Mouse (Mus musculus) thymus, postnatal 25 days (tissue): ENCODE data around the gene Ppp2r5e.
A peak's percentile ranks its signal among the peaks of the same experiment; 100 is the strongest.
"Not testable (repeated sequence)": the region's sequence is repeated elsewhere in the genome, so short reads cannot be mapped to it uniquely, and the experiment has no call there.

ENCODE experiments used
- DNase-seq: peaks from one replicate; pipeline ENCODE4 v3.0.0; 2022

Gene Ppp2r5e

GRCm38 (mm10) chr12:75482015-75482414 is 114.0 kb downstream of the Ppp2r5e start:
- DNase-seq = no peak

DNA sequence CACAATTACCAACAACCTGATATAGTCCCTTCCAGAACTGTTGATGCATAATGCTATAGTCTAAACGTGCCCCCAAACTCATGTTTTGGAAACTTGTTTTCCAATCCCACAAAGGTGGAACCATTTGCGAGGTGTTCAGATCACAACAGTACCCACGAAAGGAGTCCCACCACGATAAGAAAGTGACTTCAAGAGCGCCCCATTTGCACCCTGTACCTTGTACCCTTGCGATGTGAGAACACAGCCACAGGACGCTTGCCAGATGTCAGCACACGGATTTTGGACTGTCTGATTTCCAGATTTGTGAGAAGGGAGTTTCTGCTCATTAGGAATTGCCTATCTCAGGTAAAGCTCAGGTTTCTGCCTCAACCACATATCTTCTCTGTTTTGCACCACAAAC is 116.0 kb downstream of the Ppp2r5e start:
- no peak for DNase-seq

GRCm38 (mm10) chr12:75479375-75479898 is 116.6 kb downstream of the Ppp2r5e start:
- DNase-seq = no peak

DNA sequence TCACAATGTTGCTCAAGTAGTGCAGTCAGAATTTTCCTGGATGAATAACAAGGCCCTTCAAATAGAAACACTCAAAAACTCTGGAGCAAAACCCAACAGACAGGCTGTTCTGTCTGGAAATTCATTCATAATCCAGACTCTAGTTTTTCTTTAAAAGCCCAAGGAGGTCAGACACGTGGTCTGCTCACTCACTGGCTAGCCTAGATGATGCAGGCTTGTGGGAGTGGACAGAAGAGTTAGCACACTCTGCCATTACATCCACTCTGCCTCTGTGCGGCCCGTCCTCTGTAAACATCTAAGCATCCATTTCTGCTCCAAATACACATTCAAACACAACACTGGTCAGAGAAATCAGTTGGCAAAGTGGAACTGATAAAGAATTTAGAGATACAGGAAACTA is 117.4 kb downstream of the Ppp2r5e start:
- DNase-seq = no peak

- DNase-seq = no peak
These were observed 117.9 kb downstream of the Ppp2r5e start for GRCm38 (mm10) chr12:75478117-75478516.

DNA sequence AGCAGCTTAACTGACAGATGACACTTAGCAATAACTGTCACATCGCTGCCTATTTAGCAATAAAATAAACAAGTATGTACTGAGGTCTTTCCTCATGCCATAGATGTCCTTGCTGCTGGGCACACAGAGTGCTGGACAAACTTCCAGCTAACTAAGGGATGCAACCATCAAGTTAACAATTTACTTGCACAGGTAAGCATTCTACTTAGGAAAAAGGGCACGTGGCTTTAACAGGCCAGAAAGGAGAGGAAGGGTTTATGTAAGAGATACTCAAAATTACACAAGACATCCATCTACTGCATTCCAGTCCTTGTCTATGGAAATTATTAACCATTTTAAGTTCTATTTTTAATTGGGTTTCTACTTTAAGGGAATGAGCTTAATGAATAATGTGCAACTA is 123.0 kb downstream of the Ppp2r5e start:
- DNase-seq = no peak

GRCm38 (mm10) chr12:75472107-75472506 is 123.9 kb downstream of the Ppp2r5e start:
- no peak for DNase-seq

DNA sequence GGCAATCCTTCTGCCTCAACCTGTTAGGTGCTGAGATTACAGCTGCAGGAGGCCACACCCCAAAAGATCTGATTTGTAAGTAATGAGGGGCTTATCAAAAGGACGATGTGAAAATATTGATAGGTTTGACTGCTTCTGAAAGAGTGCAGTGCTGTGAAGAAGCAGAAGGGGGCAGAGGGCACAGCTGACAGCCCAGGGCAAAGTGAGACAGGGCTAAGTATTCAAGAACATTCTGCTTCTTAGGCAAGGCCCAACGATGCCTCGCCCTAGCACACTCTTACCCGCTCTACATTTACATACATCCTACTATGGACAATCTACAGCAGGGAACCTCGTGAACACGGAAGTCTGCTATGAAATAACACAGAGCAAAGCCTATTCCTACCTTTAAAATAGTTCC is 128.2 kb downstream of the Ppp2r5e start:
- DNase-seq = no peak

- DNase-seq = no peak
These were observed 128.9 kb downstream of the Ppp2r5e start for GRCm38 (mm10) chr12:75467127-75467526.

GRCm38 (mm10) chr12:75466206-75466605 is 129.8 kb downstream of the Ppp2r5e start:
- no peak for DNase-seq

- peak; percentile 17 for DNase-seq
These were observed 131.9 kb downstream of the Ppp2r5e start for GRCm38 (mm10) chr12:75464016-75464769.

DNA sequence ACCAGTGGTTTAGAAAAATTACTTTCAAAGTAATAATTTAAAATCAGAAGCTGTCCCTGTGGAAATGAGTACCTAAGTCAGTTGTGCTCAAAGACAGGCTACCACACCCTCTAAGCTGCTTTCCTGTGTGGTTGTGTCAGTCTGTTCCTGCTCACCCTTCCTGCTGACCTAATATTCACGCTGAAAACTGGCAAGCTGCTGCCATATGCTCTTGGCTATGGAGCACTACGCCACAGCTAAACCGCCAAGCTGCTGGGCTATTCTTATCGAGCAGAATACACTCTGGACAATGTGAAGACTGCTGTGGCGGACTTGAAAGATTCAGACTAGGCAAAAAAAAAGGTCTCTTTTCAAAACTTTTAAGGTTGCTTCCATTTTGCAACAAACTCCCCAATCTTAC is 135.5 kb downstream of the Ppp2r5e start:
- DNase-seq = no peak

GRCm38 (mm10) chr12:75459656-75460055 is 136.4 kb downstream of the Ppp2r5e start:
- DNase-seq = no peak

- DNase-seq = no peak
These were observed 142.6 kb downstream of the Ppp2r5e start for GRCm38 (mm10) chr12:75453441-75453840.

GRCm38 (mm10) chr12:75453027-75453426 is 143.0 kb downstream of the Ppp2r5e start:
- DNase-seq = no peak

- DNase-seq = no peak
These were observed 145.5 kb downstream of the Ppp2r5e start for GRCm38 (mm10) chr12:75450592-75450991.

- DNase-seq = peak; percentile 27
These were observed 146.0 kb downstream of the Ppp2r5e start for GRCm38 (mm10) chr12:75450011-75450410.

- DNase-seq = peak; percentile 62
These were observed 146.5 kb downstream of the Ppp2r5e start for GRCm38 (mm10) chr12:75449475-75449966.

GRCm38 (mm10) chr12:75448921-75449320 is 147.1 kb downstream of the Ppp2r5e start:
- no peak for DNase-seq

DNA sequence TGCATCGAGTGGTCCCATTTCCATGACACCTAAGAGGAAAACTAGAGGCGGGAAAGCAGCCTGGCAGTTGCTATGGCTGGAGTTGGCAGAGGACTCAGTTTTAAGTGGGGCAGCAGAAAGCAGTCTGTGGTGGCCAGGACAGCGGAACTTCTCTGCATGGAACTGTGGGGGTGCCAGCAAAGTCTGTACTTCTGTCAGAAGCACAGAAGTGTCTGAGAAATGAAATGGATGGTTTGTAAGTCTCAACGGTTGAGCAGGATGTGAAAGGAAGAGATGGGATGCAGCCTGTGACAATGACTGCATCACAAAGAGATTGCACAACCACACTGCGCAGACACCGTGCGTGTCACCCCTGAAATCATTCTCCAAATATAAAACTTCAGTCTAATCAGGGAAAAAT is 149.8 kb downstream of the Ppp2r5e start:
- DNase-seq = no peak

DNA sequence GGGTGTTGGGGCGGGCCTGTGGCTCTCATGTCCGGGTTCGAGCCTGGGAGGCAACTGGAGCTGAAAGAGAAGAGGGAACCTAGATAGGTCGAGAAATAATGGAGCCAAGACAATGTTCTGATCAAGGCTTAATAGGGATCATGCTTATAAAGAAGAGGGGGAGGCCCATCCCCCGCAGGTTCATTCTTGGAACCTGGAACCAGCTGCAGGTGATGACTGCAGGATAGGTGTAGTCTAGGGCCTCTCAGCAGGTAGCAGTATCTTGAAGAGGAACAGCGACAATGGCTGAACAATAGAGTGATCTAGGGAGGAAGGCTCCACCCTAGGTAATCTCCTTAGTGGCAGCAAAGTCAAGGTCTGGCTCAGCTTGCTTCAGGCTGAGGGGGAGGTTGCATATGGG is 163.6 kb downstream of the Ppp2r5e start:
- DNase-seq = not testable (repeated sequence)

DNA sequence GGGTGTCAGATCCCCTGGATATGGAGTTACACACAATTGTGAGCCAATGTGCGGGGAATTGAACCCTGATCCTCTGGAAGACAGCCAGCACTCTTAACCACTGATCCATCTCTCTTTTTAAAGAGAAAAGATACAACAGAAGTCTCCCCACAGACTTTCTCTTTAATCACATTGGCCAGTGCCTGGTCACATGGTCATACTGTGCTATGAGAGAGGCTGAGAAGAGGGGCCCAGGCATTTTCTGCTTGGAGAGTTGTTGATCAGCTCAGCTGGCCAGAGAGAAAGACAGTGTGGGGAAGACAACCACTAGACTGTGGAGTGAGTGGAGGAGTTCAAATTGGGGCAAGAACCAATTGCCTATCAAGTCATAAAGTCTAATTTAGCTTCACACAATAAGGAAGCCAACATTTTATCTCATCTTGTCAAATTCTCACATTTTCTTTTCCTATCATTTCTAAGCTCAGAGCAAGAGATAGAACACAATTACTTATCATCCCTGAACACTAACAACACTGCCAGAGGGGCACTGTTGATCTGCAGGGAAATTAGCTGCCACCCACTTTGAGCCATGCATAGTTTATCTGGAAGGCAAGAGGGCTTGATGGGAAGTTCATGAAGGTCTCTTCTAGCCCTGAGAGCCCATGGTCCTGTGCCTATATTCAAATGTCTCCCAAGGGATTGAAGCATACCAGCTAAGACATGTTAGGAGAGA is 166.2 kb downstream of the Ppp2r5e start:
- DNase-seq = no peak

- DNase-seq = no peak
These were observed 167.3 kb downstream of the Ppp2r5e start for GRCm38 (mm10) chr12:75428719-75429118.

GRCm38 (mm10) chr12:75425882-75426281 is 170.2 kb downstream of the Ppp2r5e start:
- DNase-seq = no peak
